Mouse (Mus musculus): ENCODE data around the gene Rtp3.

DNA sequence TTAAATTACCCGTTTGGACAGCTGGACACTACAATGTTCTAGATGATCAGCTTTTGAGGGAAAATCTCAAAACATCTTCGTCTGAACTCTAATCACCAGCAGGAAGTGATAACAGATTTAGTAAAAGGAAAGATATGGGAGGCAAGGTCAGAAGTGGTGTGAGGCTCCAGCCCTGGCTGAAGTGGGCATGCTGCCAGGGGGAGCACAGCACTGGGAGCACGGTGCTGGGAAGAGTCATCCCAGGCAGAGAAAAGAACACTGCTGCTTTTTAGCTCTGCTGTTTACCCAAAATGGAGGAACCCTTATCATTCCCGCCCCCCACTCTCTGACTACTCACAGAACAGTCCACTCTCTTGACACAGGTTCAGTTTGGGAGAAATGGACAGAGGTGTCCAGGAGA lies 49.6 kb upstream of the Rtp3 start:
- TF ChIP-seq CTCF (IDR thresholded peaks at IDR 0.05; ENCODE audit: insufficient read depth, low read depth, low read length) (no peak), POLR2A (IDR thresholded peaks at IDR 0.05; ENCODE audit: insufficient read depth, low read depth, low read length) (no peak)
